Mouse (Mus musculus) limb, embryonic 11.5 days (tissue): Measurements from ENCODE around the gene Atp11b. TPM values are rescaled to one million over a fixed set of nuclear protein-coding genes. Genes with fewer than 3 reads are reported as not detected.
A peak's percentile ranks its signal among the peaks of the same experiment; 100 is the strongest.

ENCODE experiments used
- ATAC-seq: fragments of 200-750 bp; cut with Nextera tagmentation; 2 replicates; pipeline ENCODE4 v1.8.0; 2017; ENCODE audit warnings: low read depth; ENCODE audit not compliant: insufficient number of reproducible peaks, low FRiP score, low TSS enrichment
- DNase-seq: peaks from one replicate; pipeline ENCODE4 v3.0.0-alpha.2; 2015; ENCODE audit warnings: low spot score
- H3K27ac ChIP-seq: fragments of 300-500 bp; sonication (generic); replicated peaks from 2 replicates; pipeline ENCODE4 v1.5.1; 2014; ENCODE audit warnings: low read depth, mild to moderate bottlenecking, low read length
- H3K27me3 ChIP-seq: fragments of 300-500 bp; sonication (generic); 2 replicates; pipeline ENCODE4 v1.6.1; 2014; ENCODE audit warnings: mild to moderate bottlenecking, low read length, mixed read lengths; ENCODE audit not compliant: control insufficient read depth, insufficient read depth
- H3K36me3 ChIP-seq: fragments of 300-500 bp; sonication (generic); 2 replicates; pipeline ENCODE4 v1.6.1; 2014; ENCODE audit warnings: mild to moderate bottlenecking, low read length, moderate library complexity, mixed read lengths; ENCODE audit not compliant: control insufficient read depth, insufficient read depth
- H3K4me1 ChIP-seq: fragments of 300-500 bp; sonication (generic); 2 replicates; pipeline ENCODE4 v1.6.1; 2014; ENCODE audit warnings: low read length, mixed read lengths; ENCODE audit not compliant: control insufficient read depth, insufficient read depth
- H3K4me2 ChIP-seq: fragments of 300-500 bp; sonication (generic); 2 replicates; pipeline ENCODE4 v1.6.1; 2014; ENCODE audit warnings: low read depth, mild to moderate bottlenecking, moderate library complexity; ENCODE audit not compliant: severe bottlenecking
- H3K4me3 ChIP-seq: fragments of 300-500 bp; sonication (generic); 2 replicates; pipeline ENCODE4 v1.5.1; 2014; ENCODE audit warnings: low read depth, low read length
- H3K9ac ChIP-seq: fragments of 300-500 bp; sonication (generic); 2 replicates; pipeline ENCODE4 v1.6.1; 2014; ENCODE audit warnings: mild to moderate bottlenecking, low read length
- H3K9me3 ChIP-seq: fragments of 300-500 bp; sonication (generic); 2 replicates; pipeline ENCODE4 v1.6.1; 2016; ENCODE audit warnings: low read length; ENCODE audit not compliant: control insufficient read depth
- WGBS: fragments of 180-500 bp; shearing (Covaris S2); extraction: QIAGEN DNeasy Blood & Tissue Kit; methylation state at CpG from one replicate; pipeline ENCODE4 v1.1.7; 2014; 5-methylcytosine and 5-hydroxymethylcytosine counted together
- polyA plus RNA-seq: library from polyadenylated mRNA; unstranded; fragments of >200 nt; fragmentation: Nextera tagmentation; extraction: Ambion mirVana; gene quantifications from 2 replicates; pipeline ENCODE4 v1.2.1, GENCODE M21; 2014

Atp11b gene
- polyA plus RNA-seq: 25.8 and 29.9 TPM in 2 replicates

GRCm38 (mm10) chr3:35753825-35754767, at the start of gene Atp11b:
TSS of gene Atp11b (plus strand) at chr3:35754106.
- peak within 1 kb of the TSS; percentile 48 for H3K4me2 ChIP-seq
- peak within 1 kb of the TSS; percentile 68 for H3K9ac ChIP-seq
- no peaks in the 10 kb centered on the region for H3K4me1 ChIP-seq
- H3K27ac ChIP-seq: peak within 1 kb of the TSS; percentile 72
- H3K4me3 ChIP-seq: peak within 1 kb of the TSS; percentile 86
- peak; percentile 95 for ATAC-seq
- H3K27me3 ChIP-seq: no peaks in the 10 kb centered on the region
- H3K36me3 ChIP-seq: no peaks in the 10 kb centered on the region
- 0% methylated on average over 82 of the region's 114 CpGs for WGBS
- peak; percentile 91 for DNase-seq
- H3K9me3 ChIP-seq: no peaks in the 10 kb centered on the region

- no peak overlapping the region for H3K4me2 ChIP-seq
- H3K36me3 ChIP-seq: no peaks in the 10 kb centered on the region
- no peaks in the 10 kb centered on the region for H3K9me3 ChIP-seq
- no peak overlapping the region for H3K4me3 ChIP-seq
- DNase-seq: no peak
- no peaks in the 10 kb centered on the region for H3K4me1 ChIP-seq
- no peak overlapping the region for H3K9ac ChIP-seq
- H3K27ac ChIP-seq: no peak overlapping the region
- no peaks in the 10 kb centered on the region for H3K27me3 ChIP-seq
- WGBS: 82% methylated on average over 4 of the region's 4 CpGs
- ATAC-seq: no peak
Observed at GRCm38 (mm10) chr3:35704328-35704613, 49.6 kb upstream of the Atp11b start.

- no peaks in the 10 kb centered on the region for H3K4me1 ChIP-seq
- H3K4me3 ChIP-seq: no peak overlapping the region
- no peak overlapping the region for H3K9ac ChIP-seq
- ATAC-seq (no peak), DNase-seq (no peak)
- no peak overlapping the region for H3K4me2 ChIP-seq
- H3K27me3 ChIP-seq: no peaks in the 10 kb centered on the region
- no peak overlapping the region for H3K27ac ChIP-seq
- H3K36me3 ChIP-seq: no peaks in the 10 kb centered on the region
- 79% methylated on average over 8 of the region's 8 CpGs for WGBS
- no peaks in the 10 kb centered on the region for H3K9me3 ChIP-seq
Observed at GRCm38 (mm10) chr3:35719531-35720205, 34.2 kb upstream of the Atp11b start.

- 67% methylated on average over 3 of the region's 3 CpGs for WGBS
- no peak for ATAC-seq
- H3K4me2 ChIP-seq: no peak overlapping the region
Observed at GRCm38 (mm10) chr3:35720801-35721200, 33.1 kb upstream of the Atp11b start.

GRCm38 (mm10) chr3:35721818-35722446, 32.0 kb upstream of the Atp11b start:
- no peaks in the 10 kb centered on the region for H3K27me3 ChIP-seq
- no peak overlapping the region for H3K27ac ChIP-seq
- no peaks in the 10 kb centered on the region for H3K36me3 ChIP-seq
- ATAC-seq (no peak), DNase-seq (peak; percentile 7)
- no peaks in the 10 kb centered on the region for H3K9me3 ChIP-seq
- 80% methylated on average over 4 of the region's 4 CpGs for WGBS
- H3K4me2 ChIP-seq: no peak overlapping the region
- no peak overlapping the region for H3K4me3 ChIP-seq
- H3K4me1 ChIP-seq: no peaks in the 10 kb centered on the region
- H3K9ac ChIP-seq: no peak overlapping the region

More at GRCm38 (mm10) chr3:35720801-35721200, 33.1 kb upstream of the Atp11b start:
- Histone ChIP-seq H3K9ac (no peak overlapping the region), H3K9me3 (no peaks in the 10 kb centered on the region), H3K27ac (no peak overlapping the region), H3K27me3 (no peaks in the 10 kb centered on the region), H3K4me1 (no peaks in the 10 kb centered on the region), H3K4me3 (no peak overlapping the region), H3K36me3 (no peaks in the 10 kb centered on the region)
- no peak for DNase-seq

- H3K4me3 ChIP-seq: no peak overlapping the region
- H3K9me3 ChIP-seq: no peaks in the 10 kb centered on the region
- no peak overlapping the region for H3K27ac ChIP-seq
- no peak overlapping the region for H3K4me2 ChIP-seq
- 92% methylated on average over 7 of the region's 7 CpGs for WGBS
- no peaks in the 10 kb centered on the region for H3K27me3 ChIP-seq
- no peaks in the 10 kb centered on the region for H3K36me3 ChIP-seq
- peak; percentile 6 for DNase-seq
- no peaks in the 10 kb centered on the region for H3K4me1 ChIP-seq
- H3K9ac ChIP-seq: no peak overlapping the region
- ATAC-seq: no peak
Observed at GRCm38 (mm10) chr3:35722811-35723210, 31.1 kb upstream of the Atp11b start.

- no peak overlapping the region for H3K4me3 ChIP-seq
- H3K27me3 ChIP-seq: no peaks in the 10 kb centered on the region
- 71% methylated on average over 9 of the region's 9 CpGs for WGBS
- DNase-seq (no peak), ATAC-seq (no peak)
- no peak overlapping the region for H3K27ac ChIP-seq
- H3K9ac ChIP-seq: no peak overlapping the region
- no peaks in the 10 kb centered on the region for H3K36me3 ChIP-seq
- H3K4me2 ChIP-seq: no peak overlapping the region
- no peaks in the 10 kb centered on the region for H3K4me1 ChIP-seq
- no peaks in the 10 kb centered on the region for H3K9me3 ChIP-seq
Observed at GRCm38 (mm10) chr3:35723586-35724322, 30.2 kb upstream of the Atp11b start.

- Histone ChIP-seq H3K4me2 (no peak overlapping the region), H3K4me1 (no peaks in the 10 kb centered on the region), H3K27ac (no peak overlapping the region), H3K9me3 (no peaks in the 10 kb centered on the region), H3K36me3 (no peaks in the 10 kb centered on the region), H3K4me3 (no peak overlapping the region), H3K9ac (no peak overlapping the region), H3K27me3 (no peaks in the 10 kb centered on the region)
- DNase-seq (no peak), ATAC-seq (peak; percentile 51; the same call in 1 of the 2 replicates)
- 42% methylated on average over 7 of the region's 7 CpGs for WGBS
Observed at GRCm38 (mm10) chr3:35725096-35725495, 28.8 kb upstream of the Atp11b start.
